Mouse (Mus musculus) cerebellum, adult 9-10 months (tissue): Measurements from ENCODE around the gene Olfr478.
"Not testable (repeated sequence)": the region's sequence is repeated elsewhere in the genome, so short reads cannot be mapped to it uniquely, and the experiment has no call there.

Experiments
- DNase-seq: peaks from one replicate; pipeline ENCODE4 v3.0.0; 2022

Olfr478 gene

DNA sequence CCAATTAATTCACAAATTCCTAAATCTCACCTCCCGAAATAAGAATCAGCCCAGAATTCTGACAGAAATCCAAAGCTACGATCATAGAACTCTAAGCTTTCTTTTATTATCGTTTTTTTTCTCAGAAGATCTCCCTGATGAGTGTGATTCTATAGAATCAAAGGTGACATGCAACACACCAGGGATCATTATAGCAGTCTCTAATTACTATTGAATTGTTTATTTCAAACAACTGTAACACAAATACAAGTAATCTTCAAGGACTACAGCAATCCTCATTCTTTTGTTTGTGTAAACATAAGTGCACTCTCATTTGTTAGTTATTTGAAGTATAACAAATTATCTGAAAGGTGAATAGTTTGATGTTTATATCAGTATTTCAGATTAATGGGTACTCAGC lies at the start of gene Olfr478:
Gene Olfr478 (minus strand): TSS at position 101 of the 400 bp plus-strand sequence.
- DNase-seq: no peak

DNA sequence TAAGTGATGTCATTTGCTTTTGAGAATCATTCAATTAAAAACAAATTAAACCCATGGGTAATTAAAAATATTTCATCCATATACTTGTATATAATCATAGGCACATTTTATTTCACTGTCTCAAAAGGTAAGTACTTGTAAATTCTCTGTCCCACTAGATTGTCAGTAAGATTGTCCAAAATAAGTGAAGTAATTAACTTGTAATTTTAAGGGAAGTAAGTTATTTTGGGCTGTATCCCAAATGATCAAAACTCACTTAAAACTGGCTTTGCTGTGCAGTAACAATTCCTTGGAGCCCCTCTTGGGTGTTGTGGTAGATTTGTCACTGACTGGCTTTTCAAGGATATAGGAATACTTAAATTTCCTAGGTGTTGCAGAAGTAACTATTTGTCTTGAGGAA lies 45.8 kb upstream of the Olfr478 start, which contains the start of gene Olfr481:
Gene Olfr481 (plus strand): TSS at position 301 of the 400 bp plus-strand sequence.
- no peak for DNase-seq

DNA sequence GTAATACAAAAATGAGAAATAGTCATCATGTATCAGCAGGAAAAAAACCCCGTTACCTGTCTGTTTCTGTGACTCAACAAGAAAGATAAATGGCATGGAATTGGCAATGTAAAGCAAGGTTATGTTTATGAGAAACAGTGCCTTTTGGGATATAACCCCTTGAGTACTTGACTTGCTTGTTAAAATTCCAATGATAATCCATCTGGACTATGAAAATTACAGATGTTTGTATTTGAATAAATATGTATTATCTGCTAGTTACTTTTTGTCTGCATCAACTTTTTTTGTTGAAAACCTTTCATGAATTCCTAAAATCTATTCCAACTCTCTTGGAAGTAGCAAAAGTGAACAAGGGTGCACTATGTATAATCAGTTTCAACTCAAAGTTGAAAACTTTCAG lies 33.5 kb upstream of the Olfr478 start, which contains the start of gene Olfr480:
Gene Olfr480 (minus strand): TSS at position 101 of the 400 bp plus-strand sequence.
- no peak for DNase-seq

DNA sequence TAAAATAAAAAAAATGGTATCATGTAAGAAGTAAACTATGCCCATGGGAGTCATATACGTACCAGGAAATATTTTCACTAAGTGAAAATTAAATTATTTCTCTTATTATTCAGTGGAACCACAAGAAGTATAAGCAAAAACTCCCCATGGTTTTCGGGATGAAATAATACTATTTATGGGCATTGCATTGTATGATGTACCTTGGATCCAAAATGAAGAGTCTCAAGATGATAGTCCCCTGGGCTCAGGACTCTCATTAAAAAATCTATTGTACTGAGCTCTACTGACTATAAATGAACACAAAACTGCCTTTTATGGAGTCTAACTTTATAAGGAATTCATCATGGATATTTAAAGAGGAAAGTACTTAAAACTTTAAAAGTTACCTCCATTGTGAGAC lies 16.6 kb upstream of the Olfr478 start, which contains the start of gene Olfr479:
Gene Olfr479 (plus strand): TSS at position 301 of the 400 bp plus-strand sequence.
- DNase-seq: no peak

DNA sequence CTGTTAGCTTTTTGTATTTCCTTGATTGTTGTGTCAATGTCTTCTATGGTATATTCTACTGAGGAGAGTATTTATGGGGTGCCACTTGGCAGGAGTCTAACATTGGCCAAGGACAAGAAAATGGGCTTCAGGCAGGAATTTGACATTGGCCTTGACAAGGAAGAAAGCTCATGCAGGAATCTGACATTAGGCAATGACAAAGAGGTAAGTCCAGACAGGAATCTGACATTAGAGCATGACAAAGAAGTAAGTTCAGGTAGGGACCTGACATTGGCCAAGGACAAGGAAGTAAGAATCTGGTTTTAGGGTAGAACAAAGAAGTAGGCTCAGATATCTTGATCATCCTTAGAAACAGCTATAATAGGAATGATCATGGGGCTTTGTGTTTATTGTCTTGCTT lies 19.5 kb downstream of the Olfr478 start:
- not testable (repeated sequence) for DNase-seq

DNA sequence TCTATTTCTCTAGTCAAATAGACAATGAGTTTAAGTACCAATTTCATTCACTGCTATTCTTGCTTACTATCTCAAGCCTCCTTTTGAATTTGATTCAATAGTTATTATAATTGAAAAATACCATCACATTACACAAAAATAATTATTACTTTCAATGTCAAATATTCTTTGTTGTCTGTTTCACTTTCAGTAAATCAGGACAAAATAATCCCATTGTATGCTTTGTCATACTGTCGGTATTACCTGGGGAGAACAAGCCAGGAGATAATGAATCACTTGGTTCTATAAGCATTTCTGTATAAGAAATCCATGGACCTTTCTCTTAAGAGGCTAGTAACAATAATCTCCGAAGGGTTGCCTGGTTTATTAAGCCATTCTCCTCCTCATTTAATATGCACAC lies 47.4 kb downstream of the Olfr478 start, which contains the start of gene Olfr477:
Gene Olfr477 (plus strand): TSS at position 301 of the 400 bp plus-strand sequence.
- no peak for DNase-seq
